Mouse (Mus musculus) kidney, postnatal 10 days (tissue): ENCODE measurements at regions not wholly inside any gene's neighbourhood (a gene's known extent, or its start where the extent isn't known, plus 50 kb on each side); places are given as distances from the start of the nearest gene placed in this dataset.
"Not testable (repeated sequence)": the region's sequence is repeated elsewhere in the genome, so short reads cannot be mapped to it uniquely, and the experiment has no call there.

Experiments used
- DNase-seq: peaks from one replicate; pipeline ENCODE4 v3.0.0; 2021; ENCODE audit warnings: mixed read lengths

DNA sequence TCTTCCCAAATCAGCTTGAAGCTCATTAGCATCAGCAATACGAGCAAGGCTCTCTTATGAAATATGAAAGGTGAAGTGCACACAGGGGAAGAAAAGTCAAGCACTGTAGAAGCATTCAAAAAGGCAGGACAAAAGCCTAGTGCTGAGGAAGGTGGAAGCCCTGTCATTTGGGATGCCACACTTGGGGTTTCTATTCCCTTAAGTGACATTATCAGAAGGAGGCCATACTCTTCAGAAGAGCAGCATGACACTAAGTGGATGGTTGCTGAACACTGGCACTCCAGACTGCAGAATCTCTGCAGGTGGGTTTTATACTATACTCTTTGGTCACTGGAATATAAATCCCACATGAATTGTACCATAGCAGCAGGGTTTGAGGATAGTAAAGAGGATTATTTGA is 120.4 kb upstream of the Pcsk1 start:
- DNase-seq: no peak

- peak; percentile 6 for DNase-seq
Measured at GRCm38 (mm10) chr13:74955876-74956275, 133.8 kb upstream of the Pcsk1 start.

DNA sequence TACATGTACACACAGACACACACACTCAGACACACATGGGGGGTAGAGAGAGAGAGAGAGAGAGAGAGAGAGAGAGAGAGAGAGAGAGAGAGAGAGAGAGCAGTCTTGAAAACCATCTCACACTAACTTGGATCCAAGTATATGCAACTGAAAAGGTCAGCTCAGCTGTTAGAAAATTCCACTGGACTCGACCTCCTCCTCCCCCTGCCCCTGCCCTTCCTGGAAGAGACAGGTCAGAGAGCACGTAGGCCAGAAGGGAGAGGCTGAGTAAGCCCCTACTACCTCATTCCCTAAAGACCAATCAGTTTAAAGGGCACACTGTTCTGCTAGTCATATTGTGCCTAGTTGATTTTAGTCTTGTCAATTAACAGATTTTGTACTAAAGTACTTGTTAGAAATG is 105.0 kb upstream of the Cast start:
- not testable (repeated sequence) for DNase-seq

- DNase-seq: no peak
Measured at GRCm38 (mm10) chr13:74903213-74904055, 94.8 kb upstream of the Cast start.

DNA sequence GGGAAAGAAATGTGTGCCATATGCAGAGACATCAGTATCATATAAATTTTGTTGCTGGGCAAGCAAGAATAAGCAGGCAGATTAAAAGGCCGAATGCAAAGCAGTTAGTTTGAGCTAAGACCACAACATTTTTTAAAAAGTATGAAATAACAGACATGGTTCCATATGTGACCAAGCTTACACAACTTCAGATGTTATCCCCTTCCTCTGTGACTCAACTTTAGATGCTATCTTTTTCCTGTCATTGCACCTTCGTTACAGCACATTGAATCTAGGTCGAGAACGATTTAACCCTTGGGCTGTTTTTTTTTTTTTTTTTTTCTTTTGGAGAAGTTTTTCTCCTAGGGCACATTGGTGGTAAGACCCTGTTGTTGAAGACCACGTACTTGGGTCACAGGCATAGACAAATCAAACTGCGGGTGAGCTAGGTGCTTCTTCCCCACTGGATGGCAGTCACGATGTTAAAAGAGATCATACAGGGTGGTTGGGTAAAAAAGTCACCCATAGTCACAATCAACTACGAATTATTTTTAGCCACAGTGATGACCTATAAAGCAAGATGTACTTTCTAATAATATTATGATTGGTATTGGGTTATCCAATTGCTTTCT is 81.4 kb upstream of the Cast start:
- no peak for DNase-seq

DNA sequence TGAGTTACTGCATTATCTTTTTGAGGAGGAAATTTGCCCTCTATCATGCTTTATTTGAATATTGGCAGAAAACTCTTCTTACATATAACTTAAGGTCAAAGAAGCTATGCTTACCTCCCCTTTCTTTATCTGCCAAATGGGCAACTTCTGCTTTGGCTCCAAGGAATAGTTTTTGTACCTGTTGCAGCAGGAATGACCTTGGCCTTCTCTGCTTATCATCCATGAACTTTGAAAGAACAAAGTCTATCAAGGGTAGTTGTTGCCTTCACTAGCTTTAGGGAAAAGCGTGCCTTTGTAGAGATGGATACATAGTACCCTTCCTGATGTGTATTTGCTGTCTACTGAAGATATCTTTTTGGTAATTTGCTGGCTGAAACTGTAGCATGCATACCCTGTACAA is 59.1 kb upstream of the Cast start:
- no peak for DNase-seq

- no peak for DNase-seq
Measured at GRCm38 (mm10) chr13:74864000-74864399, 55.4 kb upstream of the Cast start.

DNA sequence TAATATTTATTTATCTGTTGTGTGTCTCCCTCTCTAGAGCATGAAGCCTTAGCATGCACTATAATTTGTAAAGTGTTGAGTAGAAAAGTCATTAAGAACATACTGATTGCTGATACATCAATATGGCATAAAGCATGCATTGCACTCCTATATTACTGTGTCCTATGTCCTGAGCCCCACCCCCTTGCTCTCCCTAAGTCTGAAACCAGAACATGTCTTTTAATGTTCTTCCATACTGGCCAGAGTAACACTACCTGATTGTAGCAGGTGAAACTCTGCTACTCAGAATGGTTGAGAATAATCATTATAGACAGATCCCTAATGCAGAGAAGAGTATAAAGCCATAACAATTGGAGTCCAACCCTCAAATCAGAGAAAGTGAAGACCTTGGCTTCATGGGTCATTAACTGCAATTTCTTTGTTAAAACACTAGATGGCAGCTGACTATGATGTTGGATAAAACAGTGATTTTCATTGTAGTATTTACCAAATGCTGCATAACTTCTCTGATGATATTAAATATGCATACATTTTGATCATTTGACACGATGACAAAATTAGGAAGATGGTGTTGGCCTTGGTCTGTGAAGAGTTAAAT is 52.9 kb upstream of the Cast start:
- no peak for DNase-seq
